Mouse (Mus musculus) right cerebral cortex, postnatal 10 days (tissue): ENCODE results near the gene Galm.

ENCODE experiments used
- DNase-seq, 2 experiments: peaks; one replicate each; pipeline ENCODE4 v3.0.0; 2021; ENCODE audit warnings: low spot score in 2 of 2

Galm gene

GRCm38 (mm10) chr17:80127331-80128251 is at the start of gene Galm:
Gene Galm, plus strand, starts transcription at chr17:80127471.
- DNase-seq = peak; percentile 51 to 54

GRCm38 (mm10) chr17:80078726-80079125 is 48.5 kb upstream of the Galm start:
- no peak for DNase-seq

- no peak for DNase-seq
Measured at GRCm38 (mm10) chr17:80083223-80083622, 44.0 kb upstream of the Galm start.

GRCm38 (mm10) chr17:80084424-80084823 is 42.8 kb upstream of the Galm start:
- peak; percentile 57 to 80 for DNase-seq

- no peak for DNase-seq
Measured at GRCm38 (mm10) chr17:80086591-80086990, 40.7 kb upstream of the Galm start.

GRCm38 (mm10) chr17:80088168-80088567 is 39.1 kb upstream of the Galm start:
- no peak for DNase-seq

GRCm38 (mm10) chr17:80090551-80090950 is 36.7 kb upstream of the Galm start:
- DNase-seq = no peak

- no peak for DNase-seq
Measured at GRCm38 (mm10) chr17:80091879-80092549, 35.3 kb upstream of the Galm start.

- no peak for DNase-seq
Measured at GRCm38 (mm10) chr17:80095254-80095899, 31.9 kb upstream of the Galm start.

GRCm38 (mm10) chr17:80096043-80096719 is 31.1 kb upstream of the Galm start:
- peak; percentile 65 to 71 for DNase-seq

GRCm38 (mm10) chr17:80096720-80097114 is 30.6 kb upstream of the Galm start:
- DNase-seq = no peak

GRCm38 (mm10) chr17:80097221-80097620 is 30.1 kb upstream of the Galm start:
- peak in 1 of 2 experiments; percentile 42 for DNase-seq

GRCm38 (mm10) chr17:80099823-80100222 is 27.4 kb upstream of the Galm start:
- DNase-seq = no peak

- DNase-seq = no peak
Measured at GRCm38 (mm10) chr17:80105348-80105978, 21.8 kb upstream of the Galm start.

- DNase-seq = no peak
Measured at GRCm38 (mm10) chr17:80112665-80113305, 14.5 kb upstream of the Galm start.

- DNase-seq = no peak
Measured at GRCm38 (mm10) chr17:80113468-80113867, 13.8 kb upstream of the Galm start.

GRCm38 (mm10) chr17:80120396-80120795 is 6.9 kb upstream of the Galm start:
- DNase-seq = no peak

GRCm38 (mm10) chr17:80121833-80122232 is 5.4 kb upstream of the Galm start:
- no peak for DNase-seq

- DNase-seq = no peak
Measured at GRCm38 (mm10) chr17:80124985-80125750, 2.1 kb upstream of the Galm start.

GRCm38 (mm10) chr17:80126166-80126565 is 1.1 kb upstream of the Galm start:
- no peak for DNase-seq
